Mouse (Mus musculus) intestine, postnatal 0 days (tissue): ENCODE measurements around the gene Gucy2e. TPM values are rescaled to one million over a fixed set of nuclear protein-coding genes. Genes with fewer than 3 reads are reported as not detected.

Experiments
- ATAC-seq: fragments of 200-750 bp; cut with Nextera tagmentation; 2 replicates; pipeline ENCODE4 v1.8.0; 2017; ENCODE audit warnings: mild to moderate bottlenecking, moderate TSS enrichment, moderate library complexity
- H3K27ac ChIP-seq: fragments of 300-500 bp; sonication (generic); 2 replicates; pipeline ENCODE4 v1.5.1; 2014; ENCODE audit warnings: mild to moderate bottlenecking, low read depth, low read length, moderate library complexity
- H3K27me3 ChIP-seq: fragments of 300-500 bp; sonication (generic); replicated peaks from 2 replicates; pipeline ENCODE4 v1.6.1; 2014; ENCODE audit warnings: low read length, mixed read lengths; ENCODE audit not compliant: control insufficient read depth, insufficient read depth
- H3K36me3 ChIP-seq: fragments of 300-500 bp; sonication (generic); 2 replicates; pipeline ENCODE4 v1.6.1; 2014; ENCODE audit warnings: mild to moderate bottlenecking, moderate library complexity; ENCODE audit not compliant: control insufficient read depth, insufficient read depth
- H3K4me1 ChIP-seq: fragments of 300-500 bp; sonication (generic); replicated peaks from 2 replicates; pipeline ENCODE4 v1.6.1; 2014; ENCODE audit warnings: antibody characterized with exemption, low read length, mixed read lengths; ENCODE audit not compliant: control insufficient read depth, insufficient read depth
- H3K4me2 ChIP-seq: fragments of 300-500 bp; sonication (generic); replicated peaks from 2 replicates; pipeline ENCODE4 v1.6.1; 2014; ENCODE audit warnings: low read depth, mild to moderate bottlenecking, moderate library complexity
- H3K4me3 ChIP-seq: fragments of 300-500 bp; sonication (generic); 2 replicates; pipeline ENCODE4 v1.5.1; 2014; ENCODE audit warnings: low read depth, low read length
- H3K9ac ChIP-seq: fragments of 300-500 bp; sonication (generic); 2 replicates; pipeline ENCODE4 v1.6.1; 2014; ENCODE audit warnings: mild to moderate bottlenecking, low read depth, low read length
- H3K9me3 ChIP-seq: fragments of 300-500 bp; sonication (generic); 2 replicates; pipeline ENCODE4 v1.6.1; 2016; ENCODE audit warnings: mixed run types; ENCODE audit not compliant: control insufficient read depth
- CTCF ChIP-seq: sonication (generic); IDR thresholded peaks from 2 replicates; pipeline ENCODE4 v1.5.1; 2016; ENCODE audit warnings: low read depth, mild to moderate bottlenecking, control low read depth, antibody characterized with exemption, moderate library complexity
- WGBS: fragments of 180-500 bp; shearing (Covaris S2); extraction: QIAGEN DNeasy Blood & Tissue Kit; methylation state at CpG from one replicate; pipeline ENCODE4 v1.1.7; 2014; 5-methylcytosine and 5-hydroxymethylcytosine counted together
- polyA plus RNA-seq: library from polyadenylated mRNA; unstranded; fragments of >200 nt; fragmentation: Nextera tagmentation; extraction: Ambion mirVana; gene quantifications from 2 replicates; pipeline ENCODE4 v1.2.1, GENCODE M21; 2015

The Gucy2e gene
- polyA plus RNA-seq, 1 experiment from 2014 or later = 0.03 TPM

GRCm38 (mm10) chr11:69202469-69203230 is 34.2 kb downstream of the Gucy2e start:
- TF ChIP-seq CTCF = no peak
- WGBS = 73% methylated on average over 13 of the region's 13 CpGs
- H3K4me2 ChIP-seq = no peak overlapping the region
- H3K9ac ChIP-seq = no peak overlapping the region
- ATAC-seq = no peak
- no peaks in the 10 kb centered on the region for H3K4me1 ChIP-seq
- H3K27ac ChIP-seq = no peak overlapping the region
- H3K4me3 ChIP-seq = no peak overlapping the region
- no peaks in the 10 kb centered on the region for H3K9me3 ChIP-seq
- H3K27me3 ChIP-seq = peaks cover 7% of the 10 kb centered on the region; the same call in 1 of the 2 replicates
- no peaks in the 10 kb centered on the region for H3K36me3 ChIP-seq

DNA sequence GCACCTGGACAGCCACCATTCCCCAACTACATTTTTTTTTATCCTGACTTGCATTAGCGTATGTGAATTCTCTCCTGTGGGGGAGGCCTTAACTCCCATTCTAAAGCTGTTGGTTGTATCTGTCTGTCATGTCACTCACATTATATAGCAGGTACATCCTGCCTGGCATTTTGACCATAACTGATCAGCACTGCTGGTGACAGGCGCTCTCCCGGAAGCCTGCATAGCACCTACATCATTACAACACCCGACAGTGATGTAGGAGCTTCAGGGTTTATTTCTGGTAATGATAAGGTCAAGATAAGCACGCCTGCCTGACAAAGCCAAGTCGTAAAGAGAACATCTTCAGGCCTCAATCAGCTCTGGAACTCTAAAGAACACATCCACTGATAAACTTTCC is 36.6 kb downstream of the Gucy2e start:
- WGBS = 33% methylated on average over 6 of the region's 6 CpGs
- Histone ChIP-seq H3K9ac (no peak overlapping the region), H3K4me3 (no peak overlapping the region), H3K36me3 (no peaks in the 10 kb centered on the region), H3K27me3 (peaks cover 24% of the 10 kb centered on the region), H3K27ac (no peak overlapping the region), H3K4me1 (no peaks in the 10 kb centered on the region), H3K9me3 (no peaks in the 10 kb centered on the region), H3K4me2 (no peak overlapping the region)
- TF ChIP-seq CTCF = no peak
- no peak for ATAC-seq

DNA sequence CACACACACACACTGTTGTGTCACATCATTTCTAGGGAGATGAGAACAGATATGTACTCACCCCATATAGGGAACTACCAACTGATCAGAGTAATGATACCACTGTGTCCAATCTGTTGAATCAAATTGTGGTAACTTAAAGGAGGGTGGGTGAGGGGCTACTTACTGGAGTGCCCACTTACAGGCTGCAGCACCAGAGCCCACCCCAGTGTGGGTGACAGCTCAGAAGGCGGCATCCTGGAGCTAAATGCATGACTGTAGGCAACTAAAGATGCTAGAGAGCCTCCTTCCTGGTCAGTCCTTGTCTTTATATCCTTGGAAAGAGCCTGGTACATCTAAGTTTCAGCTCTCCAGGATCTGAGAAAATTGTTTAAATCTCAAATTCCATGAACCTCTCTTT is 37.6 kb downstream of the Gucy2e start:
- Histone ChIP-seq H3K27ac (no peak overlapping the region), H3K27me3 (peaks cover 24% of the 10 kb centered on the region), H3K4me1 (no peaks in the 10 kb centered on the region), H3K4me2 (no peak overlapping the region), H3K4me3 (no peak overlapping the region), H3K9ac (no peak overlapping the region), H3K36me3 (no peaks in the 10 kb centered on the region), H3K9me3 (no peaks in the 10 kb centered on the region)
- TF ChIP-seq CTCF = no peak
- WGBS = 87% methylated on average over 1 of the region's 1 CpGs
- ATAC-seq = no peak

- H3K4me3 ChIP-seq = peak within 1 kb of the TSS; percentile 27
- TF ChIP-seq CTCF = no peak
Observed at GRCm38 (mm10) chr11:69197743-69198142, 39.1 kb downstream of the Gucy2e start, which contains the start of gene Alox8. Alox8 (minus strand) TSS chr11:69197843.

DNA sequence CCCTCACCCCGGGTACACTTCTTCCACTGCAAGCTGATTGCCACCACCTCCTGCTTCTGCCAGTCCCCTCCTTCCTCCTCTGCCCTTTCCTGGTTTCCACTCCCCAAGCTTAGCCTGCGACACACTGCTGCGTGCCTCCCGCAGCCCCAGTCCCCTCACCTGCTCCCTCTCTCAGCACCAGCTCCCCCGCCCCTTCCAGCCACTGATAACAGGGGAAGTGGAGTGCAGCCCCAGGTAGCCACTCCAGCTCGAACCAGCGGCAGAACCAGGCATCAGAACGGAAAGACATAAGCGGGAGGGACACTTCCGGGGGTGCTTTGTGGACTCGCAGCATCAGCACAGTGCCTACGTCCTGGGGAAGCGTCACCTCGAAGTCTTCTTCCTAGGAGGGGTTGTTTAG is 39.6 kb downstream of the Gucy2e start:
- H3K27ac ChIP-seq = no peak overlapping the region
- H3K27me3 ChIP-seq = peaks cover 24% of the 10 kb centered on the region
- H3K9ac ChIP-seq = no peak overlapping the region
- H3K36me3 ChIP-seq = no peaks in the 10 kb centered on the region
- no peak for ATAC-seq
- H3K4me3 ChIP-seq = peak overlapping the region; percentile 27
- peak overlapping the region; percentile 60 for H3K4me2 ChIP-seq
- 1% methylated on average over 14 of the region's 14 CpGs for WGBS
- no peaks in the 10 kb centered on the region for H3K4me1 ChIP-seq
- no peaks in the 10 kb centered on the region for H3K9me3 ChIP-seq
- no peak for TF ChIP-seq CTCF

More at GRCm38 (mm10) chr11:69197743-69198142, 39.1 kb downstream of the Gucy2e start, which contains the start of gene Alox8:
- H3K4me2 ChIP-seq = peak within 1 kb of the TSS; percentile 60
- ATAC-seq = no peak
- H3K9me3 ChIP-seq = no peaks in the 10 kb centered on the region
- H3K4me1 ChIP-seq = no peaks in the 10 kb centered on the region
- H3K9ac ChIP-seq = no peak within 1 kb of the TSS
- H3K36me3 ChIP-seq = no peaks in the 10 kb centered on the region
- 20% methylated on average over 6 of the region's 6 CpGs for whole genome bisulfite sequencing
- H3K27me3 ChIP-seq = peaks cover 24% of the 10 kb centered on the region
- H3K27ac ChIP-seq = no peak within 1 kb of the TSS

GRCm38 (mm10) chr11:69196766-69197165 is 40.1 kb downstream of the Gucy2e start:
- no peak overlapping the region for H3K27ac ChIP-seq
- ATAC-seq = no peak
- TF ChIP-seq CTCF = peak; percentile 60
- H3K4me3 ChIP-seq = no peak overlapping the region
- H3K36me3 ChIP-seq = no peaks in the 10 kb centered on the region
- peak overlapping the region; percentile 60 for H3K4me2 ChIP-seq
- 6% methylated on average over 5 of the region's 5 CpGs for WGBS
- peaks cover 24% of the 10 kb centered on the region for H3K27me3 ChIP-seq
- H3K9ac ChIP-seq = no peak overlapping the region
- H3K9me3 ChIP-seq = no peaks in the 10 kb centered on the region
- H3K4me1 ChIP-seq = no peaks in the 10 kb centered on the region
